Mouse (Mus musculus): ENCODE results near the gene Phldb2. TPM values are rescaled to one million over a fixed set of nuclear protein-coding genes. Genes with fewer than 3 reads are reported as not detected.

The Phldb2 gene
- polyA plus RNA-seq, 1 experiment from 2014 or later = 35.2 TPM

- H3K4me1 ChIP-seq (replicated peaks; ENCODE audit: control insufficient read depth, insufficient read depth, low read length) = peaks cover 35% of the 10 kb centered on the region
- ATAC-seq (replicated peaks; ENCODE audit: low FRiP score, low TSS enrichment, low read depth) = no peak
- H3K27ac ChIP-seq (ENCODE audit: low read depth) = no peak overlapping the region
- no peaks in the 10 kb centered on the region for H3K36me3 ChIP-seq (ENCODE audit: control insufficient read depth, insufficient read depth, low read length)
- no peak overlapping the region for H3K9ac ChIP-seq (ENCODE audit: low read length)
- DNase-seq (ENCODE audit: low spot score) = no peak
- no peaks in the 10 kb centered on the region for H3K27me3 ChIP-seq (replicated peaks; ENCODE audit: control insufficient read depth, insufficient read depth, low read length)
- H3K9me3 ChIP-seq (ENCODE audit: control insufficient read depth, low read length) = no peaks in the 10 kb centered on the region
- WGBS = 81% methylated on average over 5 of the region's 5 CpGs
- H3K4me2 ChIP-seq (ENCODE audit: low read length) = no peak overlapping the region
- no peak overlapping the region for H3K4me3 ChIP-seq (ENCODE audit: low read depth, low read length)
Observed at GRCm38 (mm10) chr16:45926875-45927274, 26.5 kb downstream of the Phldb2 start.

GRCm38 (mm10) chr16:45923731-45924424, 29.5 kb downstream of the Phldb2 start:
- no peak for DNase-seq (ENCODE audit: low spot score)
- 38% methylated on average over 6 of the region's 6 CpGs for WGBS
- no peak for ATAC-seq (replicated peaks; ENCODE audit: low FRiP score, low TSS enrichment, low read depth)

GRCm38 (mm10) chr16:45922546-45923229, 30.7 kb downstream of the Phldb2 start:
- 63% methylated on average over 8 of the region's 8 CpGs for WGBS
- no peaks in the 10 kb centered on the region for H3K36me3 ChIP-seq (ENCODE audit: control insufficient read depth, insufficient read depth, low read length)
- H3K27ac ChIP-seq (ENCODE audit: low read depth) = no peak overlapping the region
- no peak for DNase-seq (ENCODE audit: low spot score)
- H3K4me2 ChIP-seq (ENCODE audit: low read length) = no peak overlapping the region
- no peaks in the 10 kb centered on the region for H3K27me3 ChIP-seq (replicated peaks; ENCODE audit: control insufficient read depth, insufficient read depth, low read length)
- H3K9ac ChIP-seq (ENCODE audit: low read length) = no peak overlapping the region
- no peak; the same call in 1 of the 2 replicates for ATAC-seq (replicated peaks; ENCODE audit: low FRiP score, low TSS enrichment, low read depth)
- no peaks in the 10 kb centered on the region for H3K9me3 ChIP-seq (ENCODE audit: control insufficient read depth, low read length)
- H3K4me3 ChIP-seq (ENCODE audit: low read depth, low read length) = no peak overlapping the region
- H3K4me1 ChIP-seq (replicated peaks; ENCODE audit: control insufficient read depth, insufficient read depth, low read length) = peaks cover 34% of the 10 kb centered on the region

More at GRCm38 (mm10) chr16:45923731-45924424, 29.5 kb downstream of the Phldb2 start:
- no peak overlapping the region for H3K27ac ChIP-seq (ENCODE audit: low read depth)
- H3K4me2 ChIP-seq (ENCODE audit: low read length) = no peak overlapping the region
- H3K36me3 ChIP-seq (ENCODE audit: control insufficient read depth, insufficient read depth, low read length) = no peaks in the 10 kb centered on the region
- H3K9me3 ChIP-seq (ENCODE audit: control insufficient read depth, low read length) = no peaks in the 10 kb centered on the region
- H3K4me1 ChIP-seq (replicated peaks; ENCODE audit: control insufficient read depth, insufficient read depth, low read length) = peaks cover 38% of the 10 kb centered on the region
- no peak overlapping the region for H3K4me3 ChIP-seq (ENCODE audit: low read depth, low read length)
- no peak overlapping the region for H3K9ac ChIP-seq (ENCODE audit: low read length)
- H3K27me3 ChIP-seq (replicated peaks; ENCODE audit: control insufficient read depth, insufficient read depth, low read length) = no peaks in the 10 kb centered on the region

- DNase-seq (ENCODE audit: low spot score) (no peak), ATAC-seq (replicated peaks; ENCODE audit: low FRiP score, low TSS enrichment, low read depth) (no peak)
- Histone ChIP-seq H3K27ac (ENCODE audit: low read depth) (no peak overlapping the region), H3K9me3 (ENCODE audit: control insufficient read depth, low read length) (no peaks in the 10 kb centered on the region), H3K36me3 (ENCODE audit: control insufficient read depth, insufficient read depth, low read length) (no peaks in the 10 kb centered on the region), H3K4me3 (ENCODE audit: low read depth, low read length) (no peak overlapping the region), H3K27me3 (replicated peaks; ENCODE audit: control insufficient read depth, insufficient read depth, low read length) (no peaks in the 10 kb centered on the region), H3K9ac (ENCODE audit: low read length) (no peak overlapping the region), H3K4me1 (replicated peaks; ENCODE audit: control insufficient read depth, insufficient read depth, low read length) (peaks cover 23% of the 10 kb centered on the region), H3K4me2 (ENCODE audit: low read length) (no peak overlapping the region)
- WGBS = 63% methylated on average over 8 of the region's 8 CpGs
Observed at GRCm38 (mm10) chr16:45919572-45919971, 33.8 kb downstream of the Phldb2 start.

- ATAC-seq (replicated peaks; ENCODE audit: low FRiP score, low TSS enrichment, low read depth) (no peak), DNase-seq (ENCODE audit: low spot score) (no peak)
- no peaks in the 10 kb centered on the region for H3K36me3 ChIP-seq (ENCODE audit: control insufficient read depth, insufficient read depth, low read length)
- no peaks in the 10 kb centered on the region for H3K4me1 ChIP-seq (replicated peaks; ENCODE audit: control insufficient read depth, insufficient read depth, low read length)
- H3K9me3 ChIP-seq (ENCODE audit: control insufficient read depth, low read length) = no peaks in the 10 kb centered on the region
- no peak overlapping the region for H3K4me3 ChIP-seq (ENCODE audit: low read depth, low read length)
- no peaks in the 10 kb centered on the region for H3K27me3 ChIP-seq (replicated peaks; ENCODE audit: control insufficient read depth, insufficient read depth, low read length)
- no peak overlapping the region for H3K4me2 ChIP-seq (ENCODE audit: low read length)
- 79% methylated on average over 8 of the region's 8 CpGs for WGBS
- no peak overlapping the region for H3K9ac ChIP-seq (ENCODE audit: low read length)
- H3K27ac ChIP-seq (ENCODE audit: low read depth) = no peak overlapping the region
Observed at GRCm38 (mm10) chr16:45903595-45903994, 49.8 kb downstream of the Phldb2 start.

- H3K9ac ChIP-seq (ENCODE audit: low read length) = no peak overlapping the region
- WGBS = 91% methylated on average over 3 of the region's 3 CpGs
- 0 out of 2 replicates have a peak, but pooled peaks cover 4% of the 10 kb centered on the region for H3K4me1 ChIP-seq (replicated peaks; ENCODE audit: control insufficient read depth, insufficient read depth, low read length)
- DNase-seq (ENCODE audit: low spot score) (no peak), ATAC-seq (replicated peaks; ENCODE audit: low FRiP score, low TSS enrichment, low read depth) (no peak)
- H3K4me2 ChIP-seq (ENCODE audit: low read length) = no peak overlapping the region
- H3K27ac ChIP-seq (ENCODE audit: low read depth) = no peak overlapping the region
- H3K36me3 ChIP-seq (ENCODE audit: control insufficient read depth, insufficient read depth, low read length) = no peaks in the 10 kb centered on the region
- H3K27me3 ChIP-seq (replicated peaks; ENCODE audit: control insufficient read depth, insufficient read depth, low read length) = no peaks in the 10 kb centered on the region
- H3K9me3 ChIP-seq (ENCODE audit: control insufficient read depth, low read length) = no peaks in the 10 kb centered on the region
- H3K4me3 ChIP-seq (ENCODE audit: low read depth, low read length) = no peak overlapping the region
Observed at GRCm38 (mm10) chr16:45898459-45898858, 54.9 kb downstream of the Phldb2 start.

GRCm38 (mm10) chr16:45896587-45896986, 56.8 kb downstream of the Phldb2 start:
- WGBS = 67% methylated on average over 2 of the region's 2 CpGs
- H3K4me1 ChIP-seq (replicated peaks; ENCODE audit: control insufficient read depth, insufficient read depth, low read length) = 0 out of 2 replicates have a peak, but pooled peaks cover 4% of the 10 kb centered on the region
- no peak overlapping the region for H3K4me3 ChIP-seq (ENCODE audit: low read depth, low read length)
- no peaks in the 10 kb centered on the region for H3K27me3 ChIP-seq (replicated peaks; ENCODE audit: control insufficient read depth, insufficient read depth, low read length)
- DNase-seq (ENCODE audit: low spot score) = no peak
- no peaks in the 10 kb centered on the region for H3K36me3 ChIP-seq (ENCODE audit: control insufficient read depth, insufficient read depth, low read length)
- H3K9ac ChIP-seq (ENCODE audit: low read length) = no peak overlapping the region
- H3K9me3 ChIP-seq (ENCODE audit: control insufficient read depth, low read length) = no peaks in the 10 kb centered on the region
- no peak overlapping the region for H3K27ac ChIP-seq (ENCODE audit: low read depth)
- H3K4me2 ChIP-seq (ENCODE audit: low read length) = no peak overlapping the region
- no peak for ATAC-seq (replicated peaks; ENCODE audit: low FRiP score, low TSS enrichment, low read depth)

GRCm38 (mm10) chr16:45894998-45895397, 58.4 kb downstream of the Phldb2 start:
- 0 out of 2 replicates have a peak, but pooled peaks cover 4% of the 10 kb centered on the region for H3K4me1 ChIP-seq (replicated peaks; ENCODE audit: control insufficient read depth, insufficient read depth, low read length)
- H3K9me3 ChIP-seq (ENCODE audit: control insufficient read depth, low read length) = no peaks in the 10 kb centered on the region
- H3K27me3 ChIP-seq (replicated peaks; ENCODE audit: control insufficient read depth, insufficient read depth, low read length) = no peaks in the 10 kb centered on the region
- H3K4me2 ChIP-seq (ENCODE audit: low read length) = no peak overlapping the region
- no peak for ATAC-seq (replicated peaks; ENCODE audit: low FRiP score, low TSS enrichment, low read depth)
- no peaks in the 10 kb centered on the region for H3K36me3 ChIP-seq (ENCODE audit: control insufficient read depth, insufficient read depth, low read length)
- H3K27ac ChIP-seq (ENCODE audit: low read depth) = no peak overlapping the region
- no peak overlapping the region for H3K4me3 ChIP-seq (ENCODE audit: low read depth, low read length)
- WGBS = 80% methylated on average over 5 of the region's 5 CpGs
- DNase-seq (ENCODE audit: low spot score) = no peak
- no peak overlapping the region for H3K9ac ChIP-seq (ENCODE audit: low read length)
